Mouse (Mus musculus): ENCODE results near the gene Pin1. TPM values are rescaled to one million over a fixed set of nuclear protein-coding genes. Genes with fewer than 3 reads are reported as not detected.

Gene Pin1
- polyA plus RNA-seq, 1 experiment = 55.5 TPM

DNA sequence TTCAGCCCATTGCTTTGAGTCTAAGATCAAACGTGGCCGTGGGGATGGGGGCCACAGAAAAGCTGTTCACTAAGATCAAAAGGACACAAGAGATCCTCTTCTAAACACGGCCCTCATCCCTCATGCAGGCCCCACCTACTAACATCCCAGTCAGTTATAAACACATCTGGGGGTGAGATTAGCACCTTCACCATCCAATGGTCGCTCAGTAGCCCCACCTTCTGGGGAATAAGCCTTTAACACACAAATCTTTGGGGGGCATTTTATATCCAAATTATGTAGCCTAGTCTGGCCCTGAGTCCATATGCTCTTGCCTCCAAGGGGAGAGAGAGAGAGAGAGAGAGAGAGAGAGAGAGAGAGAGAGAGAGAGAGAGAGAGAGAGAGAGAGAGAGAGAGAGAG lies 54.1 kb downstream of the Pin1 start:
- no peak overlapping the region for H3K4me3 ChIP-seq (ENCODE audit: insufficient read depth, poor library complexity, severe bottlenecking)
- TF ChIP-seq USF1 (IDR thresholded peaks at IDR 0.05; ENCODE audit: low read depth) (no peak), MYOG (IDR thresholded peaks at IDR 0.05; ENCODE audit: control insufficient read depth, extremely low read depth, insufficient read length) (no peak), MAX (IDR thresholded peaks at IDR 0.05) (no peak), CEBPB (IDR thresholded peaks at IDR 0.05; ENCODE audit: low read depth) (no peak), CTCF (IDR thresholded peaks at IDR 0.05; ENCODE audit: control insufficient read depth, insufficient read depth, insufficient read length) (no peak), FOSL1 (IDR thresholded peaks at IDR 0.05; ENCODE audit: insufficient read depth, low read length, poor library complexity, severe bottlenecking) (no peak), MYOD1 (IDR thresholded peaks at IDR 0.05; ENCODE audit: control insufficient read depth, insufficient read length, low read depth) (no peak)
- no peak overlapping the region for H3ac ChIP-seq (ENCODE audit: control insufficient read depth, insufficient read length, low read depth)
- no peaks in the 10 kb centered on the region for H3K79me2 ChIP-seq (ENCODE audit: control insufficient read depth, insufficient read depth)
- H3K36me3 ChIP-seq (ENCODE audit: control insufficient read depth, insufficient read depth) = no peaks in the 10 kb centered on the region
- no peaks in the 10 kb centered on the region for H3K79me3 ChIP-seq (ENCODE audit: low read depth)
- peaks cover 5% of the 10 kb centered on the region for H3K27me3 ChIP-seq (ENCODE audit: control insufficient read depth, insufficient read depth, insufficient read length)

- Histone ChIP-seq H3K36me3 (ENCODE audit: control insufficient read depth, insufficient read depth) (no peaks in the 10 kb centered on the region), H3K4me3 (ENCODE audit: insufficient read depth, poor library complexity, severe bottlenecking) (no peak overlapping the region), H3K79me3 (ENCODE audit: low read depth) (no peaks in the 10 kb centered on the region), H3ac (ENCODE audit: control insufficient read depth, insufficient read length, low read depth) (no peak overlapping the region), H3K27me3 (ENCODE audit: control insufficient read depth, insufficient read depth, insufficient read length) (peaks cover 10% of the 10 kb centered on the region), H3K79me2 (ENCODE audit: control insufficient read depth, insufficient read depth) (no peaks in the 10 kb centered on the region)
- TF ChIP-seq MAX (IDR thresholded peaks at IDR 0.05) (no peak), CEBPB (IDR thresholded peaks at IDR 0.05; ENCODE audit: low read depth) (no peak), USF1 (IDR thresholded peaks at IDR 0.05; ENCODE audit: low read depth) (no peak), CTCF (IDR thresholded peaks at IDR 0.05; ENCODE audit: control insufficient read depth, insufficient read depth, insufficient read length) (no peak), MYOG (IDR thresholded peaks at IDR 0.05; ENCODE audit: control insufficient read depth, extremely low read depth, insufficient read length) (no peak), FOSL1 (IDR thresholded peaks at IDR 0.05; ENCODE audit: insufficient read depth, low read length, poor library complexity, severe bottlenecking) (no peak), MYOD1 (IDR thresholded peaks at IDR 0.05; ENCODE audit: control insufficient read depth, insufficient read length, low read depth) (no peak)
These were observed 58.6 kb downstream of the Pin1 start for GRCm38 (mm10) chr9:20710471-20710870.

DNA sequence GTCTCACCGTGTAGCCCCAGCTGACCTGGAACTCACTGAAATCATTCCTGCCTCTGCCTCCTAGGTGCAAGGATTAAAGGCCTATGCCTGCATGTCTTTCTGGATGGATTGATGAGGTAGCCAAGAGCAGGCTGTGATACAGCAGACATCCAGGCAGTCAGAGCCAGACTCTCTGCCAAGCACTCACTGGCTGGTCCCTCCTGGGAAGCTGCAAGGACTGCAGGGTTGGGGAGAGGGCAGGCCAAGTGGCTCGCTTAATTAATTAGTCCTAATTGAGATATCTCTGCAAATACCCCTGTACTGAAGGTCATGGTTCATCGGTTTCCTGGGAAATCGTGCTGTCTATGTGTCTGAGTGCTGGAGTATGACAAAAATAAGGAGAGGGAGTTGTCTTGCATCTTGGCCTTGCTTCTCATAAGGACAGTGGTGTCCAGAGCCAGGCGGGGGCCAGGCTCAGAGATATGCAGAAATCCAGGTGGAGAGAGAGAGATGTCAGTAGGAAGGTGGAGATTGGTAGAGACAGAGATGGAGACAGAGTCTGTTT lies 61.1 kb downstream of the Pin1 start:
- no peaks in the 10 kb centered on the region for H3K79me2 ChIP-seq (ENCODE audit: control insufficient read depth, insufficient read depth)
- no peak overlapping the region for H3ac ChIP-seq (ENCODE audit: control insufficient read depth, insufficient read length, low read depth)
- H3K36me3 ChIP-seq (ENCODE audit: control insufficient read depth, insufficient read depth) = no peaks in the 10 kb centered on the region
- H3K27me3 ChIP-seq (ENCODE audit: control insufficient read depth, insufficient read depth, insufficient read length) = peaks cover 10% of the 10 kb centered on the region
- H3K4me3 ChIP-seq (ENCODE audit: insufficient read depth, poor library complexity, severe bottlenecking) = no peak overlapping the region
- no peak for TF ChIP-seq USF1 (IDR thresholded peaks at IDR 0.05; ENCODE audit: low read depth)
- no peak for TF ChIP-seq CTCF (IDR thresholded peaks at IDR 0.05; ENCODE audit: control insufficient read depth, insufficient read depth, insufficient read length)
- no peak for TF ChIP-seq MAX (IDR thresholded peaks at IDR 0.05)
- no peak for TF ChIP-seq MYOD1 (IDR thresholded peaks at IDR 0.05; ENCODE audit: control insufficient read depth, insufficient read length, low read depth)
- no peak for TF ChIP-seq CEBPB (IDR thresholded peaks at IDR 0.05; ENCODE audit: low read depth)
- no peak for TF ChIP-seq MYOG (IDR thresholded peaks at IDR 0.05; ENCODE audit: control insufficient read depth, extremely low read depth, insufficient read length)
- no peak for TF ChIP-seq FOSL1 (IDR thresholded peaks at IDR 0.05; ENCODE audit: insufficient read depth, low read length, poor library complexity, severe bottlenecking)
- no peaks in the 10 kb centered on the region for H3K79me3 ChIP-seq (ENCODE audit: low read depth)

GRCm38 (mm10) chr9:20713478-20713987 lies 61.6 kb downstream of the Pin1 start:
- Histone ChIP-seq H3K4me3 (ENCODE audit: insufficient read depth, poor library complexity, severe bottlenecking) (no peak overlapping the region), H3K79me2 (ENCODE audit: control insufficient read depth, insufficient read depth) (no peaks in the 10 kb centered on the region), H3K27me3 (ENCODE audit: control insufficient read depth, insufficient read depth, insufficient read length) (peaks cover 10% of the 10 kb centered on the region), H3ac (ENCODE audit: control insufficient read depth, insufficient read length, low read depth) (no peak overlapping the region), H3K36me3 (ENCODE audit: control insufficient read depth, insufficient read depth) (no peaks in the 10 kb centered on the region), H3K79me3 (ENCODE audit: low read depth) (no peaks in the 10 kb centered on the region)
- TF ChIP-seq CEBPB (IDR thresholded peaks at IDR 0.05; ENCODE audit: low read depth) = no peak
- no peak for TF ChIP-seq MAX (IDR thresholded peaks at IDR 0.05)
- no peak for TF ChIP-seq FOSL1 (IDR thresholded peaks at IDR 0.05; ENCODE audit: insufficient read depth, low read length, poor library complexity, severe bottlenecking)
- no peak for TF ChIP-seq MYOG (IDR thresholded peaks at IDR 0.05; ENCODE audit: control insufficient read depth, extremely low read depth, insufficient read length)
- TF ChIP-seq USF1 (IDR thresholded peaks at IDR 0.05; ENCODE audit: low read depth) = no peak
- no peak for TF ChIP-seq CTCF (IDR thresholded peaks at IDR 0.05; ENCODE audit: control insufficient read depth, insufficient read depth, insufficient read length)
- no peak for TF ChIP-seq MYOD1 (IDR thresholded peaks at IDR 0.05; ENCODE audit: control insufficient read depth, insufficient read length, low read depth)

DNA sequence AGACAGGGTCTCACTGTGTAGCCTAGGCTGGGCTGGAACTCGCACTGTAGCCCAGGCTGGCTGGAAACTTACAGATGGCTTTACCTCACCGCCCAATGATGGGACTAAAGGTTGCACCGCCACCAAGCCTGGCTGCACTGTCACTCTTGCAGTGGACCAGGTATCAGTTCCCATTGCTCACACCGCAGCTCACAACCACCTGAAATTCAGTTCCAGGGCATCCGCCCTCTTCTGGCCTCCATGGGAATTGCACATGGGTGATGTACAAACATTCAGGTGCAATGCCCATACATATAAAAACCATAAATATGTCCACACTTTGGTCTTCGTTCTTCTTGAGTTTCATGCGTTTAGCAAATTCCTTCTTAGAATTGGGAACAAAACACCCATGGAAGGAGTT lies 63.4 kb downstream of the Pin1 start:
- Histone ChIP-seq H3K4me3 (ENCODE audit: insufficient read depth, poor library complexity, severe bottlenecking) (no peak overlapping the region), H3K79me2 (ENCODE audit: control insufficient read depth, insufficient read depth) (no peaks in the 10 kb centered on the region), H3K79me3 (ENCODE audit: low read depth) (no peaks in the 10 kb centered on the region), H3K27me3 (ENCODE audit: control insufficient read depth, insufficient read depth, insufficient read length) (peaks cover 10% of the 10 kb centered on the region), H3K36me3 (ENCODE audit: control insufficient read depth, insufficient read depth) (no peaks in the 10 kb centered on the region), H3ac (ENCODE audit: control insufficient read depth, insufficient read length, low read depth) (no peak overlapping the region)
- no peak for TF ChIP-seq MAX (IDR thresholded peaks at IDR 0.05)
- no peak for TF ChIP-seq USF1 (IDR thresholded peaks at IDR 0.05; ENCODE audit: low read depth)
- TF ChIP-seq MYOD1 (IDR thresholded peaks at IDR 0.05; ENCODE audit: control insufficient read depth, insufficient read length, low read depth) = no peak
- no peak for TF ChIP-seq CTCF (IDR thresholded peaks at IDR 0.05; ENCODE audit: control insufficient read depth, insufficient read depth, insufficient read length)
- TF ChIP-seq CEBPB (IDR thresholded peaks at IDR 0.05; ENCODE audit: low read depth) = no peak
- no peak for TF ChIP-seq MYOG (IDR thresholded peaks at IDR 0.05; ENCODE audit: control insufficient read depth, extremely low read depth, insufficient read length)

Other genes with a start within 250 kb of the Pin1 start
- gene Zfp26, start 191.9 kb upstream of the Pin1 start, polyA plus RNA-seq (2012; fragmentation: generic; extraction: Trizol) = 1.9 TPM
- gene Zfp426, start 159.3 kb upstream of the Pin1 start, polyA plus RNA-seq (2012; fragmentation: generic; extraction: Trizol) = 5.1 TPM
- 7.5 TPM for gene Zfp266, start 130.7 kb upstream of the Pin1 start, polyA plus RNA-seq (2012; fragmentation: generic; extraction: Trizol)
- gene Zfp846, start 70.8 kb upstream of the Pin1 start, polyA plus RNA-seq (2012; fragmentation: generic; extraction: Trizol) = 2.7 TPM
- 566 TPM for gene Ubl5, start 9.2 kb upstream of the Pin1 start, polyA plus RNA-seq (2012; fragmentation: generic; extraction: Trizol)
- gene Fbxl12, start 7.3 kb upstream of the Pin1 start, polyA plus RNA-seq (2012; fragmentation: generic; extraction: Trizol) = 7.9 TPM
- gene Olfm2, start 94.3 kb downstream of the Pin1 start, polyA plus RNA-seq (2012; fragmentation: generic; extraction: Trizol) = 0.09 TPM
- 1.3 TPM for gene Col5a3, start 163.0 kb downstream of the Pin1 start, polyA plus RNA-seq (2012; fragmentation: generic; extraction: Trizol)
- gene Rdh8, start 166.4 kb downstream of the Pin1 start, polyA plus RNA-seq (2012; fragmentation: generic; extraction: Trizol) = not detected
- gene A230050P20Rik, start 216.5 kb downstream of the Pin1 start, polyA plus RNA-seq (2012; fragmentation: generic; extraction: Trizol) = 11.8 TPM
- gene Angptl6, start 227.6 kb downstream of the Pin1 start, polyA plus RNA-seq (2012; fragmentation: generic; extraction: Trizol) = 0.92 TPM
- gene Ppan, start 236.1 kb downstream of the Pin1 start, polyA plus RNA-seq (2012; fragmentation: generic; extraction: Trizol) = 88.3 TPM
- gene Eif3g, start 246.5 kb downstream of the Pin1 start, polyA plus RNA-seq (2012; fragmentation: generic; extraction: Trizol) = 247 TPM